Mouse (Mus musculus) small intestine, adult 2 months (tissue): ENCODE measurements around the gene Camk2b.

Experiments
- CTCF ChIP-seq: fragments of 200-500 bp; IDR thresholded peaks from 2 replicates; pipeline ENCODE4 v1.5.1; 2012; ENCODE audit warnings: low read depth, mild to moderate bottlenecking, control low read depth, inconsistent platforms, low read length, moderate library complexity, mixed read lengths; ENCODE audit not compliant: insufficient replicate concordance, insufficient read length; ENCODE audit errors: extremely low read depth
- POLR2A ChIP-seq: fragments of 200-500 bp; IDR thresholded peaks from 2 replicates; pipeline ENCODE4 v1.6.1; 2012; ENCODE audit warnings: low read depth, mild to moderate bottlenecking, control low read depth, inconsistent platforms, low read length, moderate library complexity

DNA sequence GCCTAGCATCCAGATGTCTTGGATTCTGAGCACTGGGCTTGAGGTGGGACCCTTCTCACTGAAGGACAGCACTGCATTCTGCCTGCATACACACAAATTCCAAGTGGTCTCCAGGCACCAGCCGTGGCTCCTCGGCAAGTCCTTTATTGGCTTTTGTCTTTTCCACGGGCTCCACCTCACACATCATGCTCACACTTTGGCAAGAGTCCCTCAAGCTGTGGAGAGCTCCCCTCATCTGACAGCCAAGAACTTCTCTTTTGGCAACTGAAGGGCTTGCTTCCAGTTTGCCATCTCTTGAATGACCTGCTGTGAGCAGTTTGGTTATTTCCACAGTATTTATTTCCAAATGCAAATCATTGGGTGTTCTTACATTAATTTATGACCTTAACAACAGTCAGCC lies 30.6 kb downstream of the Camk2b start:
- TF ChIP-seq CTCF: no peak
- no peak for TF ChIP-seq POLR2A
